Mouse (Mus musculus): ENCODE results near the gene Grb10. TPM values are rescaled to one million over a fixed set of nuclear protein-coding genes. Genes with fewer than 3 reads are reported as not detected.

The Grb10 gene
- polyA plus RNA-seq, 1 experiment, result 27.4 TPM

DNA sequence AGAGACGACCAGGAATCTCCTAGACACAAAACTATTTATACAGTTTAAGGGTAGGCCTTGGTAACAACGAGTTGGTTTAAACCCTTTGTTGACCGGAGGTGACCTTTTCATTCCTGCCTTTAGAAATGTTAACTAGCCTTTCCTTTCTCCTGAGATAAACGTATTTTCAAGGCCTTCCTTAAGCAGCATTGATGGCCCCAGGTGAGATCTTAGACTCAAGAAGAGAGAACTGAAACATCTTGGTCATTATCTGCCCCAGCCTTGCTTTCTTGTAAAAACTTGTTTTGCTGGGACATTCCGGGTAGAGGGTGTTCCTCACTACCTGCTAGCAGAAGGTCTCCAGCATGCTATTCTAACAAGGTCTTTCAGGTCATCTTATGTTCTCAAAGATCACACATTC is 133.5 kb downstream of the Grb10 start:
- no peak overlapping the region for H3K4me3 ChIP-seq (replicated peaks; ENCODE audit: extremely low read depth, low read depth, low read length)
- H3K4me1 ChIP-seq (ENCODE audit: control insufficient read depth, insufficient read depth, low read length), result no peaks in the 10 kb centered on the region; the same call in 1 of the 2 replicates
- DNase-seq, result no peak
- TF ChIP-seq POLR2A (IDR thresholded peaks at IDR 0.05; ENCODE audit: borderline replicate concordance, extremely low read depth, low read depth, low read length) (no peak), CTCF (IDR thresholded peaks at IDR 0.05; ENCODE audit: insufficient read depth, low read length) (no peak)
- WGBS, result 68% methylated on average over 5 of the region's 5 CpGs

DNA sequence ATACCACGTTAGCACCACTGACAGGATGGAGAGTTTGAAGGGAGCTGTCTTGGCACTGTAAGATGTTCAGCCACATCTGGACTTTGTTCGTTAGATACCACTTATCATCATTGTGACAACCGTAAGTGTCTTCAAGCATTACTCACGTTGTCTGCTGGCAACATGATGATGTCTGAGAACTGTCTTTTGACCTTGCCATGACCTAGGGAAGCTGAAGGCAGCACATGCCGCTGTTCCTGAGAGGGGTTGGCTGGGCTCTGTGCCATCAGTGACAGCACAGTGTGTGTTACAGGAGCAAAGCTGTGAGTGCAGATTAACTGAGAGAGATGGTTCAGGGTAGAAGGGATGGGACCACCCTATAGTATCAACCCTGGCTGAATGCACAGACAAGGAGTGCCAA is 137.0 kb downstream of the Grb10 start:
- Histone ChIP-seq H3K4me3 (replicated peaks; ENCODE audit: extremely low read depth, low read depth, low read length) (no peak overlapping the region), H3K4me1 (ENCODE audit: control insufficient read depth, insufficient read depth, low read length) (no peaks in the 10 kb centered on the region)
- DNase-seq, result no peak
- no peak for TF ChIP-seq CTCF (IDR thresholded peaks at IDR 0.05; ENCODE audit: insufficient read depth, low read length)
- TF ChIP-seq POLR2A (IDR thresholded peaks at IDR 0.05; ENCODE audit: borderline replicate concordance, extremely low read depth, low read depth, low read length), result no peak
- WGBS, result 52% methylated on average over 5 of the region's 5 CpGs

DNA sequence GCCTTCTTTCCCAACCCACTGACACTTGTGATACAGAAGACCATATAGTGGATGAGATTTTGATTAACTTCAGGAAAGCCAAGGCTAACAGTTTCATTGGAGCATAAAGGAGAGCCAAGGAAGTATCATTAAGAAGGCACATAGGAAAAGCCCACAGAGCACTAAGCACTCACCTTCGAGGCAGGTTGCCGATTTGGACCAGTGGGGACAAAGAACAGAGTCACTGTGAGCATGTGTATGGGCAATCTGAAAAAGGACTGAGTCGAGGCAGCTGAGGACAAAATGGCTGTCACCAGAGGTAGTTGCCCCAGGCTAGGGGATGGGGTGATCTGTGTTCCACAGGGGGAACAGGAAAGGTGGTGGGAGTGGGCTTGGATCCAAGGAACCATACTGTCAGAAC is 140.0 kb downstream of the Grb10 start:
- no peak for DNase-seq
- no peak for TF ChIP-seq POLR2A (IDR thresholded peaks at IDR 0.05; ENCODE audit: borderline replicate concordance, extremely low read depth, low read depth, low read length)
- TF ChIP-seq CTCF (IDR thresholded peaks at IDR 0.05; ENCODE audit: insufficient read depth, low read length), result no peak
- Histone ChIP-seq H3K4me1 (ENCODE audit: control insufficient read depth, insufficient read depth, low read length) (no peaks in the 10 kb centered on the region), H3K4me3 (replicated peaks; ENCODE audit: extremely low read depth, low read depth, low read length) (no peak overlapping the region)
- 91% methylated on average over 3 of the region's 3 CpGs for WGBS

DNA sequence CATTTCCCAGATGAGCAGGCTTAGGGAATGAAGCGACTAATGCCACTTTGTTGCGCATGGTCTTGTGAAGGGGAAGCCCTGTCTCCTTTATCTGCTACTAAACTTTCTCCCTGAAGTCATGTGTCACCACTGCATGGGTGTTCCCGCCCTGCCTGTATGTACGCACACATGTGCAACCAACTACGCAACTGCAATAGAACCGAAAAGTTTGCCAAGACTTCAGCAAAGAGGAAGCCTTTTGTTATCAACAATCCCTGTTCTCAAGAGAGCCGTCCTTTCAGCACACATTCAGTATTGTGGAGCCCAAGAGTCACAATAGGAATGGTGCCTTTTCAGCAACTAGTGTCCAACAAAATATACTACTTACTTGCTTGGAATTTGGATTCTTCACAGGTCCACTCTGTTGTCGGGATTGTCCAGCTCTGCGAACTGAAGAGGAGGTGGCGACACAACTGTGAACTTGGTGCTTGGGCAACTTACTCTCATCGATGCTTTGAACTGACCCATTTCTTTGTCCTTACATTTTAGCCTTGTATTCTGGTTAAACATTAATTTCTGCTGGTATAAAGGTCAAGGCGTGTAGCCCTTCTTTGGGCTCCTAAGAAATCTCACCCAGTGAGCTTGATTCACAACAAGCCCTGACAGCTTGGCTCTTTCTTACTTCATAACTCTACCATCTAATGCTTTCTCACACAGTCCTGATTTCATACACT is 140.7 kb downstream of the Grb10 start, which contains the start of gene Ddc:
TSS of gene Ddc (minus strand) at position 500 of the 713 bp plus-strand sequence.
- WGBS, result 62% methylated on average over 12 of the region's 12 CpGs
- H3K4me3 ChIP-seq (replicated peaks; ENCODE audit: extremely low read depth, low read depth, low read length), result no peak within 1 kb of the TSS
- H3K4me1 ChIP-seq (ENCODE audit: control insufficient read depth, insufficient read depth, low read length), result no peaks in the 10 kb centered on the region
- no peak for DNase-seq
- no peak for TF ChIP-seq POLR2A (IDR thresholded peaks at IDR 0.05; ENCODE audit: borderline replicate concordance, extremely low read depth, low read depth, low read length)
- TF ChIP-seq CTCF (IDR thresholded peaks at IDR 0.05; ENCODE audit: insufficient read depth, low read length), result no peak

DNA sequence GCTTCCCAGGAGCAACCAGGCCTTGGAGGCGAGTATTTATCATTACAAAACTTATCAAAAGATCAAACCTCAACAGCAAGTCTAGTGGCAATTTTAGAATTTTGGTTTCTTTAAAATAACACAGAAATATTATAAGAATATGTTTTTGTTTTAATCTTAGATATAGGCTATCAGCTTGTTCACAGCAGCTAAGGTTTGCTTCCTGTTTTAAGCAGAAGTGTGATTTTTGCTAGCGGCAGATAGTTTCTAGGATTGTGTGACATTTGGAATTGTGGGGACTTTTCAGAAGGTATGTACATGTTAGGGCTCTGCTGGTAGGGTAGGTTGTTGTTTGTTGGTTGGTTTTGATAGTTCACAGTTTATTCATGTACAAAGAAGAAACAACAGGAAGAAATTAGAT is 143.0 kb downstream of the Grb10 start:
- WGBS, result 91% methylated on average over 2 of the region's 2 CpGs
- DNase-seq, result no peak
- no peak overlapping the region for H3K4me3 ChIP-seq (replicated peaks; ENCODE audit: extremely low read depth, low read depth, low read length)
- no peaks in the 10 kb centered on the region for H3K4me1 ChIP-seq (ENCODE audit: control insufficient read depth, insufficient read depth, low read length)
- TF ChIP-seq CTCF (IDR thresholded peaks at IDR 0.05; ENCODE audit: insufficient read depth, low read length) (no peak), POLR2A (IDR thresholded peaks at IDR 0.05; ENCODE audit: borderline replicate concordance, extremely low read depth, low read depth, low read length) (no peak)

DNA sequence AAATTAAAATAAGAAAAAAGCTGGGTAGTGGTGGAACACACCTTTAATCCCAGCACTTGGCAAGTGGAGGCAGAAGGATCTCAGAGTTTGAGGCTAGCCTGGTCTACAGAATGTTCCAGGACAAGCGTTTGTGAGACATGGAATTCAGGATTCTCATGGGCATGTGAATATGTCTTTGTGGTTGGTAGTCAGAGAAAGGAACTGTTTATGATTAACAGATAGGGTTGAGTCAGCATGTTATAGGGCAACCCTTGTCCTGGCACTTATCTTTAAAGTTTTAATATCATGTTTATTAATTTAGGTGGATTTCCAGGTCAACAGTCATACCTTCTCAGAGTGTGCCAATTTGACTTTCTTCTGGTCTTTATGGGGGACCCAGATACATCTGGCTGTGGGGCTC is 144.7 kb downstream of the Grb10 start:
- Histone ChIP-seq H3K4me1 (ENCODE audit: control insufficient read depth, insufficient read depth, low read length) (no peaks in the 10 kb centered on the region), H3K4me3 (replicated peaks; ENCODE audit: extremely low read depth, low read depth, low read length) (no peak overlapping the region)
- DNase-seq, result no peak
- no peak for TF ChIP-seq CTCF (IDR thresholded peaks at IDR 0.05; ENCODE audit: insufficient read depth, low read length)
- no peak for TF ChIP-seq POLR2A (IDR thresholded peaks at IDR 0.05; ENCODE audit: borderline replicate concordance, extremely low read depth, low read depth, low read length)
- 71% methylated on average over 1 of the region's 1 CpGs for WGBS

DNA sequence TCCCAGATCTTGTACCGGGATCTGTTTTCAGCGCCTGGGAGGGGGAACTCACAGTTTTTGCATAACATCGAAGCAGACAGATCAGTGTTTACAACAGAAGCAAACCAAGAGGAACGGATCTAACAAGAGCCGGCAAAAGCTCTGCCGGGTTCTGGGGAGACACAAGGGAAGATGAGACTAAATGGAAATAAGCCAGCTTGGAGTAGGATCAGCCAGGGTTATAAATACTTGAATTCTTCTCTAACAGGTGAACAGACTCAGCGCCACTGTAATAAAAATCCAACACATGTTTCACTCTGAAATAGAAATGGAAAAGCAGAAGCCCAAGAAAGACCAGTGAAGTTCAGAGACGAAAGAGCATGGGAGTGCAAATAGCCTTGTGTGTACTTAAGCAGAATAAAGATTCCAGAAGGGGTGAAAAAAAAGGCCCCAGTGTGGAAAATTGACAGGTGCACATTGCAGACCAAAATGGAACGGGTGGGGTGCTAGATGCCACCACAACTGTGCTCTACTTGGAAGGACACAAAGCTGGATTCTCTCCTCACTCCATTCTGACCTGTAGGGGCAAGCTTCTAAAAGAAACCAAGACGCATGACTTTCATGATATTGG is 145.4 kb downstream of the Grb10 start:
- 45% methylated on average over 10 of the region's 10 CpGs for WGBS
- no peak for DNase-seq
- TF ChIP-seq CTCF (IDR thresholded peaks at IDR 0.05; ENCODE audit: insufficient read depth, low read length), result no peak
- TF ChIP-seq POLR2A (IDR thresholded peaks at IDR 0.05; ENCODE audit: borderline replicate concordance, extremely low read depth, low read depth, low read length), result no peak
- Histone ChIP-seq H3K4me1 (ENCODE audit: control insufficient read depth, insufficient read depth, low read length) (no peaks in the 10 kb centered on the region), H3K4me3 (replicated peaks; ENCODE audit: extremely low read depth, low read depth, low read length) (no peak overlapping the region)

DNA sequence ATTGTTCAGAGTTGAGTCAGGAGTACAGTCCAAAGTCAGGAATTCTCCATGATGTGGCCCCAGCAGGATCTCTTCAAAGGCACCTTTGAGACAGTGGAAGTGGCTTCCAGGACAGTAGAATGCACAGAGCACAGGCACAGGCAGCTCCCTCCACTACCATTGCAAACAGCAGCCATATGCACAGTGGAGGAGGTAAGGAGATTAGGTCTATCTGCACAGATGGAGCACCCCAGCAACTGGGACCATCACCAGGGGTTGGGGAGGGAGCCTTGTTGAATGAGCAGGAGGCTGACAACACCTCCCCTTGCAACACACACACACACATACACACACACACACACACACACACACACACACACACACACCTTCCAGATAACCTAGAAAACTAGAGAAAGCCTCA is 146.7 kb downstream of the Grb10 start:
- TF ChIP-seq POLR2A (IDR thresholded peaks at IDR 0.05; ENCODE audit: borderline replicate concordance, extremely low read depth, low read depth, low read length) (no peak), CTCF (IDR thresholded peaks at IDR 0.05; ENCODE audit: insufficient read depth, low read length) (no peak)
- no peak overlapping the region for H3K4me3 ChIP-seq (replicated peaks; ENCODE audit: extremely low read depth, low read depth, low read length)
- no peaks in the 10 kb centered on the region for H3K4me1 ChIP-seq (ENCODE audit: control insufficient read depth, insufficient read depth, low read length)
- DNase-seq, result no peak

DNA sequence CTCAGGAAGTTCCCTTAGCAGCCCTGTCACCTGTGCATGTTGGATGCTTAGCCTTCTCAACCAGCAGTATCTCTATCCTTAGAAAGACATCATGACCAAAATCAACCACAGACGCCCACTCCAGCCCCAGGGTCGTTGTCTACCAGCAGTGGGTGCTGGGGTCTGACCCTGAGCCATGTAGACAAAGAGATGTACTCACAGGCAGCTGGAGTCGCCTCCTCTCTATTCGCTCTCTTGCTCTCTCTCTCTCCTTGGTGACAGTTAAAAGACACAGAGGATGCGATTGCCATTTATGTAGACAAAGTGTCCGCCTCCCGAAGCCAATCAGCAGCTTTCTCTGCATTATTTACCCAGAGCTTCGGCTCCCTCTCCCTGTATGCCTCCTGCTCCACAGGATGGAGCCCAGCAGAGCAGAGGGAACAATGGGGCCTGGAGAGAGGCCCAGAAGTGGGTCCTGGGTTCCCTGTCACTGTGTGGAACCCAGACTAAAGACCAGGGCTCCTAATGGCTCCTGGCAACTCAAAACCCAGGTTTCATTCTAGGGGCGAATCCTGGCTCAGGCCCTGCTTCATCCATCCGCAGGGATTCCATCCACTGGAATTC is 148.2 kb downstream of the Grb10 start:
- no peaks in the 10 kb centered on the region for H3K4me1 ChIP-seq (ENCODE audit: control insufficient read depth, insufficient read depth, low read length)
- WGBS, result 73% methylated on average over 10 of the region's 10 CpGs
- TF ChIP-seq POLR2A (IDR thresholded peaks at IDR 0.05; ENCODE audit: borderline replicate concordance, extremely low read depth, low read depth, low read length) (no peak), CTCF (IDR thresholded peaks at IDR 0.05; ENCODE audit: insufficient read depth, low read length) (no peak)
- H3K4me3 ChIP-seq (replicated peaks; ENCODE audit: extremely low read depth, low read depth, low read length), result no peak overlapping the region
- no peak for DNase-seq

DNA sequence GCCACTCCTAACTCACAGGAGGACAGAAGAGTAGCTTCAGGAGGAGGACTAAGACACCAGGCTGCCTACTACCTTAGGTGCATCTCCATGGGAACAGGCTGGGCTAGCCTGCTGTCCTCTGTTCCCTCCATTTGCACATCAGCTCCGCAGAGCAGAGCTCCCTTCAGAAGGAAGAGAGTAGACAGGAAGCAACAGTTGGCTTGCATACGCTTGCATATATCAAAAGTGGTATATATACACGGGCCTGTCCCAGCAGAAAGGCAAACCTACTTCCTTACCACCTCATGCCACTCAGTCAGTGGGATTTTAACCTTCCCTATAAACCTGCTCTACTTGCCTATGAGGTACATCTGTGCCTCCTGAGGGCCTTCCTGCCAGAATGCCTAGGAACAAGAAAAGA is 149.8 kb downstream of the Grb10 start:
- no peak overlapping the region for H3K4me3 ChIP-seq (replicated peaks; ENCODE audit: extremely low read depth, low read depth, low read length)
- no peak for DNase-seq
- H3K4me1 ChIP-seq (ENCODE audit: control insufficient read depth, insufficient read depth, low read length), result no peaks in the 10 kb centered on the region
- no peak for TF ChIP-seq POLR2A (IDR thresholded peaks at IDR 0.05; ENCODE audit: borderline replicate concordance, extremely low read depth, low read depth, low read length)
- TF ChIP-seq CTCF (IDR thresholded peaks at IDR 0.05; ENCODE audit: insufficient read depth, low read length), result no peak
- 38% methylated on average over 3 of the region's 3 CpGs for WGBS

All from lung, adult 2 months (tissue).